13 mouse cellular contexts compared by ENCODE assay signal in the genomic region with DNA sequence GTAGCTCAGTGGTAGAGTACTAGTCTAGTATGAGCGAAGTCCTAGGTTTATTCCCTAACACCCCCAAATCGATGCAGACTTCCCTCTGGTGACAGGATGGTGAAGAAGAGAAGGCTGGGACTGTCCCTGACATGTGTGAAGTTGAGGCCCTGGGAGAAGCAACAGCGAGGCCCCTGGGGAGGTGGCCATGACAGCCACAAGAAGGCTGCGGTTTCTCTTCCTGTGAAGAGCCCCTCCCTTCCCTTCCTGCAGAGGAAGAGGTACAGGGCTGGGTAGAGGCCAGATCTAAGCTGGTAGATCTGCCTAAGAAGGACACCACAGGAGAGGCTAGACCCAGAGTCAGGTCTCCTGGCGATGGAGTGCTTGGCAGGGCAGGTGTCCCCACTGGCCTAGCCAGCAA. TPM values are rescaled to one million over a fixed set of nuclear protein-coding genes. Genes with fewer than 3 reads are reported as not detected.
DNase-seq lines count a peak whose midpoint lies in the region; ATAC-seq lines count a peak whose summit lies in the region.
"Had no signal": no experiment of that assay in that cellular context is flagged by ENCODE, and none has a peak within 500 bp of the region (broad histone marks: within the 10 kb centered on the region; RNA-seq: fewer than 3 reads in every experiment).

No protein-coding gene starts in this region.

- peak overlapping the region; percentile 7 for H3K4me3 ChIP-seq in liver, embryonic 12.5 days
- no peak overlapping the region for H3K4me3 ChIP-seq in midbrain, embryonic 10.5 days
- H3K4me3 ChIP-seq: limb, embryonic 13.5 days; midbrain, embryonic 13.5 days had no signal

- peaks cover 39% of the 10 kb centered on the region for H3K36me3 ChIP-seq in liver, embryonic 12.5 days
- H3K36me3 ChIP-seq in midbrain, embryonic 10.5 days, result no peaks in the 10 kb centered on the region
- H3K36me3 ChIP-seq: limb, embryonic 13.5 days; midbrain, embryonic 13.5 days had no signal

- ATAC-seq in liver, embryonic 12.5 days, result peak; percentile 71
- ATAC-seq: midbrain, embryonic 13.5 days had no signal

- peaks cover 62% of the 10 kb centered on the region for H3K4me1 ChIP-seq in liver, embryonic 12.5 days
- peaks cover 18% of the 10 kb centered on the region for H3K4me1 ChIP-seq in midbrain, embryonic 10.5 days
- H3K4me1 ChIP-seq: limb, embryonic 13.5 days; midbrain, embryonic 13.5 days had no signal

- no peaks in the 10 kb centered on the region for H3K9me3 ChIP-seq in liver, embryonic 12.5 days (replicated peaks)
- no peaks in the 10 kb centered on the region for H3K9me3 ChIP-seq in midbrain, embryonic 10.5 days (replicated peaks)
- H3K9me3 ChIP-seq: limb, embryonic 13.5 days; midbrain, embryonic 13.5 days had no signal

- DNase-seq in spleen, adult 18-20 months, result peak; percentile 67 to 76
- no peak for DNase-seq in spleen, adult 12 weeks (ENCODE audit: low spot score)
- peak; percentile 30 for DNase-seq in skeletal muscle tissue, adult 2 months (ENCODE audit: low read depth, low spot score)
- DNase-seq in thymus, postnatal 4 days, result peak; percentile 75
- DNase-seq in kidney, adult 11 months, result no peak
- no peak for DNase-seq in midbrain, embryonic 10.5 days (ENCODE audit: low spot score)
- DNase-seq in cerebellum, postnatal 10 days, result no peak
- DNase-seq: adrenal gland, adult 2 months; cerebellum, adult 8-10 months had no signal

- H3K9ac ChIP-seq in liver, embryonic 12.5 days, result peak overlapping the region; percentile 42
- H3K9ac ChIP-seq: hindbrain, embryonic 14.5 days; limb, embryonic 13.5 days; midbrain, embryonic 13.5 days had no signal

- WGBS in liver, embryonic 12.5 days (ENCODE audit: insufficient replicate concordance), result 15% methylated on average over 5 of the region's 5 CpGs
- WGBS in midbrain, embryonic 10.5 days, result 78% methylated on average over 5 of the region's 5 CpGs

- peak overlapping the region; percentile 82 for H3K27ac ChIP-seq in liver, embryonic 12.5 days
- H3K27ac ChIP-seq in midbrain, embryonic 10.5 days (replicated peaks), result no peak overlapping the region
- H3K27ac ChIP-seq: hindbrain, embryonic 14.5 days; limb, embryonic 13.5 days; midbrain, embryonic 13.5 days had no signal

- no peaks in the 10 kb centered on the region for H3K27me3 ChIP-seq in liver, embryonic 12.5 days (replicated peaks)
- no peaks in the 10 kb centered on the region for H3K27me3 ChIP-seq in midbrain, embryonic 10.5 days (ENCODE audit: low read depth, poor library complexity, severe bottlenecking)
- H3K27me3 ChIP-seq: limb, embryonic 13.5 days; midbrain, embryonic 13.5 days had no signal

- H3K4me2 ChIP-seq in liver, embryonic 12.5 days, result peak overlapping the region; percentile 55
- H3K4me2 ChIP-seq: hindbrain, embryonic 14.5 days; limb, embryonic 13.5 days; midbrain, embryonic 13.5 days had no signal

RNA-seq across cellular contexts. Expression of gene Rac2, which starts 8.6 kb away (rescaled TPM):
- 87.7 and 90.9 TPM in 2 replicates for polyA plus RNA-seq in liver, embryonic 12.5 days (2016; fragmentation: Nextera tagmentation; extraction: Ambion mirVana)
- 9.1 and 9.5 TPM in 2 replicates for polyA plus RNA-seq in midbrain, embryonic 10.5 days (2016; fragmentation: Nextera tagmentation; extraction: Ambion mirVana)

RNA-seq across cellular contexts. Expression of gene Sstr3, which starts 19.5 kb away (rescaled TPM):
- polyA plus RNA-seq in liver, embryonic 12.5 days (2016; fragmentation: Nextera tagmentation; extraction: Ambion mirVana), result 0.02 TPM in 1 of 2 replicates, not detected in the other
- polyA plus RNA-seq in midbrain, embryonic 10.5 days (2016; fragmentation: Nextera tagmentation; extraction: Ambion mirVana), result 0.02 TPM in 1 of 2 replicates, not detected in the other
- polyA plus RNA-seq: limb, embryonic 13.5 days had no signal

RNA-seq across cellular contexts. Expression of gene C1qtnf6, which starts 32.7 kb away (rescaled TPM):
- 5.2 and 5.6 TPM in 2 replicates for polyA plus RNA-seq in liver, embryonic 12.5 days (2016; fragmentation: Nextera tagmentation; extraction: Ambion mirVana)
- 10.0 and 11.0 TPM in 2 replicates for polyA plus RNA-seq in midbrain, embryonic 10.5 days (2016; fragmentation: Nextera tagmentation; extraction: Ambion mirVana)

RNA-seq across cellular contexts. Expression of gene Cyth4, which starts 32.9 kb away (rescaled TPM):
- polyA plus RNA-seq in liver, embryonic 12.5 days (2016; fragmentation: Nextera tagmentation; extraction: Ambion mirVana), result 15.2 and 15.3 TPM in 2 replicates
- 5.9 and 6.7 TPM in 2 replicates for polyA plus RNA-seq in midbrain, embryonic 10.5 days (2016; fragmentation: Nextera tagmentation; extraction: Ambion mirVana)

Comparison
In these comparisons a context has a peak if more than half of its experiments do, and no peak if none do; other contexts are left out.
1. DNase-seq: peak in spleen, adult 18-20 months (2 of 2), skeletal muscle tissue, adult 2 months (single experiment) and thymus, postnatal 4 days (single experiment); none in spleen, adult 12 weeks (single experiment), kidney, adult 11 months (single experiment), midbrain, embryonic 10.5 days (single experiment) and cerebellum, postnatal 10 days (0 of 2).